Mouse (Mus musculus) ES-Bruce4 (cell line): ENCODE measurements around the gene Gprc5b. TPM values are rescaled to one million over a fixed set of nuclear protein-coding genes. Genes with fewer than 3 reads are reported as not detected.

Source experiments
- H3K27ac ChIP-seq: 2 replicates; pipeline ENCODE4 v1.5.1; 2012; ENCODE audit warnings: low read length, inconsistent platforms; ENCODE audit not compliant: insufficient read depth
- H3K27me3 ChIP-seq: 2 replicates; pipeline ENCODE4 v1.6.1; 2012; ENCODE audit warnings: mild to moderate bottlenecking, low read length, inconsistent platforms; ENCODE audit not compliant: control insufficient read depth, poor library complexity, insufficient read depth, severe bottlenecking
- H3K36me3 ChIP-seq: 2 replicates; pipeline ENCODE4 v1.6.1; 2012; ENCODE audit warnings: inconsistent platforms, mild to moderate bottlenecking, low read length, moderate library complexity; ENCODE audit not compliant: control insufficient read depth, poor library complexity, insufficient read depth, severe bottlenecking
- H3K4me1 ChIP-seq: one replicate; pipeline ENCODE4 v1.8.1; 2011; ENCODE audit warnings: low read length; ENCODE audit not compliant: control insufficient read depth, insufficient read depth
- H3K4me3 ChIP-seq: 2 replicates; pipeline ENCODE4 v1.5.1; 2011; ENCODE audit warnings: low read depth, mild to moderate bottlenecking, low read length
- H3K9ac ChIP-seq: 2 replicates; pipeline ENCODE4 v1.6.1; 2012; ENCODE audit warnings: low read depth, mild to moderate bottlenecking, inconsistent platforms; ENCODE audit not compliant: poor library complexity, severe bottlenecking
- H3K9me3 ChIP-seq: replicated peaks from 2 replicates; pipeline ENCODE4 v1.6.1; 2012; ENCODE audit warnings: mild to moderate bottlenecking, low read length, inconsistent platforms; ENCODE audit not compliant: control insufficient read depth, poor library complexity, insufficient read depth, severe bottlenecking
- CTCF ChIP-seq: IDR thresholded peaks from one replicate; pipeline ENCODE4 v1.8.1; 2011; ENCODE audit warnings: low read depth, low read length
- EP300 ChIP-seq: IDR thresholded peaks from 2 replicates; pipeline ENCODE4 v1.6.1; 2011; ENCODE audit warnings: low read depth, low read length; ENCODE audit not compliant: insufficient read depth
- POLR2A ChIP-seq: IDR thresholded peaks from one replicate; pipeline ENCODE4 v1.8.1; 2011; ENCODE audit warnings: low read length; ENCODE audit not compliant: insufficient read depth
- polyA plus RNA-seq: library from polyadenylated mRNA; stranded (reverse); fragments of >200 nt; gene quantifications from 2 replicates; pipeline ENCODE4 v1.2.4, GENCODE M21; 2011; ENCODE audit warnings: low read depth; ENCODE audit not compliant: missing spikeins, insufficient read depth, insufficient read length

The Gprc5b gene
- polyA plus RNA-seq, 1 experiment: 15.7 TPM

DNA sequence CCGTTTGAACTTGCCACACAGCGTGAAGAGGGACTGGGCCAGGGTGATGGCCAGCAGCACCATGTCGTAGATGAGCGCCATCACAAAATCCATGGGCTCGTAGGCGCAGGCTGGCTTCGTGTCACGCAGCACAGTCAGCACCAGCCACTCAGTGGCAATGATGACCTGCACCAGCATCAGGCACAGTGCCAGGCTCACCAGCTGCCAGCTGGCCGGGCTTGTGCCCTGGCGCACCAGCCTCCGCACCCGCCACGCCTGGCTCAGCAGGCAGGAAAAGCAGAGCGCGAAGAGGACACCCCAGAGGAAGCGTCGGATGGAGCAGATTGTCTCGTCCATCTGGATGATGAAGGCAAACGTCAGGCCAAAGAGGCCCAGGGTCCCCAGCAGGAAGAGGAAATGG lies 11.1 kb downstream of the Gprc5b start:
- no peaks in the 10 kb centered on the region for H3K9me3 ChIP-seq
- H3K36me3 ChIP-seq: no peaks in the 10 kb centered on the region
- H3K27ac ChIP-seq: no peak overlapping the region
- H3K4me3 ChIP-seq: no peak overlapping the region
- no peak for TF ChIP-seq POLR2A
- no peak for TF ChIP-seq EP300
- TF ChIP-seq CTCF: no peak
- no peaks in the 10 kb centered on the region for H3K27me3 ChIP-seq
- no peak overlapping the region for H3K9ac ChIP-seq
- H3K4me1 ChIP-seq: no peaks in the 10 kb centered on the region

DNA sequence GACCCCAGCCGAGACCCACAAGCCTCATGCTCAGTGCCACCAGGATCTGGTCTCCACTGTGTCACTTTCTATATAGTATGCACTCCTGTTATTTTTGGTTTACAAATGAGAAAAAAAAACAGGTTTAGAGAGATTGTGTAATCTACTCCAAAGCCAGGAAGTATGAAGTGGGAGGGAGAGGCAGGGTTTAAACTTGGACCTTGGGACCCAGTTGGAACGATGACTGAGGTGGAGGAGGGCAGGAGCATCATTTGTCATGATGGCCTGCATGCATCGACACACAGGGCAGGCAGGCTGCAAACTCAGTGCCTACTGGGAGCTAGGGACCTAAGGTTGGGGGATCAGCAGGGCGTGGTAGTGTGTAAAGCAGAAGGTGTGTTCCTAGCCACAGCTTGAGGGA lies 12.4 kb downstream of the Gprc5b start:
- no peak for TF ChIP-seq CTCF
- no peak for TF ChIP-seq EP300
- no peak for TF ChIP-seq POLR2A
- Histone ChIP-seq H3K36me3 (no peaks in the 10 kb centered on the region), H3K4me1 (no peaks in the 10 kb centered on the region), H3K27me3 (no peaks in the 10 kb centered on the region), H3K9me3 (no peaks in the 10 kb centered on the region), H3K9ac (no peak overlapping the region), H3K27ac (no peak overlapping the region), H3K4me3 (no peak overlapping the region)

DNA sequence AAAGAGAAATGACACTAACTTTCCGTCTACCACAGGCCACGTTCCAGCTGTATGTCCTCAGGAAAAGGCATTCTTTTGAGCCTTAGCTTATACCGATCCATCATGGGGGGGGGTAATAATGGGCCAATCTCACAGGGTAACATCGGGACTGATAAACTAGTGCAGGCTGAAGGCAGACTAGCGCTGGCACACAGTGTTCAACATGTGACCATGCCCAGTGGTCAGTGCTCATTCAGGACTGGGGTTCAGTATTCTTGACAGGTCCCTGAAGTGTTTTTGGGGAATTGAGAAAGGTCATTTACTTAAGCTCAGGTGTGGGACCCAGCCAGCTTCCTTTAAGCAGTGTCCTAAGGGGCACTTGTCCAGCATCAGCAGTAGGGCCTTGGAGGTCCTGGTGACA lies 13.2 kb downstream of the Gprc5b start:
- Histone ChIP-seq H3K4me3 (no peak overlapping the region), H3K27ac (no peak overlapping the region), H3K36me3 (no peaks in the 10 kb centered on the region), H3K27me3 (no peaks in the 10 kb centered on the region), H3K9ac (no peak overlapping the region), H3K9me3 (no peaks in the 10 kb centered on the region), H3K4me1 (no peaks in the 10 kb centered on the region)
- TF ChIP-seq CTCF (no peak), EP300 (no peak), POLR2A (no peak)

DNA sequence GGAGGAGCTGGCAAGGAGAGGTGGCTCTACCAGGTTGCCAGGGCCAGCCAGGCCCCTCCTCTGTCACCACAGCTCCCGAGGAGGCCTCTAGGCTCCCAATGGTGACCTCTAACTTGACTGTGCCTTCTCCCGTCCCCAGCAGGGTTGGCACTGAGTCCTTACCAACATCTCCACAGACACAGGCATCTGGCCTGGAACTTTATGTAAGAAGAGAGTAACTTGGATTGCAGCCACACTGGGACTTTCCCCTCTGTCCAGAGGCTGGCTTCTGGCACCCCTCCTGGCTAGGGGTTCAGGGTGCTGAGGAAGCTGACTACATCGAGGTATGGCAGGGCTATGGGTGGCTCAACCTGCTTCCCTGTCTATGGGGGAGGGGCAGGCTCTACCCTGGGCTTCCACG lies 13.7 kb downstream of the Gprc5b start:
- no peak for TF ChIP-seq CTCF
- TF ChIP-seq EP300: no peak
- no peak for TF ChIP-seq POLR2A
- no peaks in the 10 kb centered on the region for H3K9me3 ChIP-seq
- no peak overlapping the region for H3K4me3 ChIP-seq
- no peak overlapping the region for H3K27ac ChIP-seq
- no peaks in the 10 kb centered on the region for H3K27me3 ChIP-seq
- no peaks in the 10 kb centered on the region for H3K4me1 ChIP-seq
- no peaks in the 10 kb centered on the region for H3K36me3 ChIP-seq
- no peak overlapping the region for H3K9ac ChIP-seq

DNA sequence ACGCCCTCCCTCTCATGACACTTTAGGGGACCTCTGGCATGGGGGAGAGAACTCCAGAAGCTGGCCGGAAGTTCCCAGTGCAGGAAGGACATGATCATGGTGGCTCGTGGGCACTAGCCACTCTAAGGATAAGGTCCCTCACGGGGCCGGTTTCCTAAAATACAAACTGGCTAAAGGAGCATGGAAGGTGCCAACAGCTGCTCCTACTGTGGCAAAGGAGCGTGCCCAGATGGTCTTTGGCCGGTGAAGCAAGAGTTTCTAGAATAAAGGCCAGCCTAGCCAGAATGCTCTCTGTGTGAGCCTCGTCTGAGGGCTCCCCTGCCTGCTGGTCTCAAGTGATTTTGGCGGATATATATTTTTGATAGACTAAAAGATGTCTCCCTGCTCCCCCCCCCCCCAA lies 15.3 kb downstream of the Gprc5b start:
- no peaks in the 10 kb centered on the region for H3K36me3 ChIP-seq

DNA sequence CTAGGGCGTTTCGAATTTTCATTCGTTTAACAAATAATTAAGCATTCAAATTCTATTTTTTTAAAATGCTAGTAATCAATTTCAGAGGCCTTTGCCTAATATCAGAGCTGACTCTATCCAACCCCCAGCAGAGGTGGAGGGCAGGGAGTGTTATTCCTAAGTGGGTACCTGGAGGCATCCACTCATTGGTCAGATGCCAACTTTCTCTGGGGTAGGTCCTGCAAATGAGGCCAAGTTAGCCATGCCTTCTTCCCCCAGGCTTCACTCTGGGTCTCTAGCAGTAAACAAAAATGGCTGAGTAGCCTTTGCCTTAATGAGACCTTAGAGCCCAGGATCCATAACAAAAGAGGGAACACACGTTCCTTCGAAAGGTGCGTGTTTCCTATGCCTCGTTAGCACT lies 15.9 kb downstream of the Gprc5b start:
- Histone ChIP-seq H3K9me3 (no peaks in the 10 kb centered on the region), H3K4me3 (no peak overlapping the region), H3K9ac (no peak overlapping the region), H3K4me1 (no peaks in the 10 kb centered on the region), H3K27me3 (no peaks in the 10 kb centered on the region), H3K36me3 (no peaks in the 10 kb centered on the region), H3K27ac (no peak overlapping the region)
- TF ChIP-seq POLR2A (no peak), EP300 (no peak), CTCF (no peak)

More for the DNA sequence above, 15.3 kb downstream of the Gprc5b start:
- TF ChIP-seq EP300 (no peak), CTCF (no peak), POLR2A (no peak)
- no peak overlapping the region for H3K4me3 ChIP-seq
- no peaks in the 10 kb centered on the region for H3K9me3 ChIP-seq
- no peak overlapping the region for H3K9ac ChIP-seq
- no peaks in the 10 kb centered on the region for H3K4me1 ChIP-seq
- H3K27ac ChIP-seq: no peak overlapping the region
- no peaks in the 10 kb centered on the region for H3K27me3 ChIP-seq
